Mouse (Mus musculus): ENCODE data around the gene Card14.
A peak's percentile ranks its signal among the peaks of the same experiment; 100 is the strongest.

Gene Card14

DNA sequence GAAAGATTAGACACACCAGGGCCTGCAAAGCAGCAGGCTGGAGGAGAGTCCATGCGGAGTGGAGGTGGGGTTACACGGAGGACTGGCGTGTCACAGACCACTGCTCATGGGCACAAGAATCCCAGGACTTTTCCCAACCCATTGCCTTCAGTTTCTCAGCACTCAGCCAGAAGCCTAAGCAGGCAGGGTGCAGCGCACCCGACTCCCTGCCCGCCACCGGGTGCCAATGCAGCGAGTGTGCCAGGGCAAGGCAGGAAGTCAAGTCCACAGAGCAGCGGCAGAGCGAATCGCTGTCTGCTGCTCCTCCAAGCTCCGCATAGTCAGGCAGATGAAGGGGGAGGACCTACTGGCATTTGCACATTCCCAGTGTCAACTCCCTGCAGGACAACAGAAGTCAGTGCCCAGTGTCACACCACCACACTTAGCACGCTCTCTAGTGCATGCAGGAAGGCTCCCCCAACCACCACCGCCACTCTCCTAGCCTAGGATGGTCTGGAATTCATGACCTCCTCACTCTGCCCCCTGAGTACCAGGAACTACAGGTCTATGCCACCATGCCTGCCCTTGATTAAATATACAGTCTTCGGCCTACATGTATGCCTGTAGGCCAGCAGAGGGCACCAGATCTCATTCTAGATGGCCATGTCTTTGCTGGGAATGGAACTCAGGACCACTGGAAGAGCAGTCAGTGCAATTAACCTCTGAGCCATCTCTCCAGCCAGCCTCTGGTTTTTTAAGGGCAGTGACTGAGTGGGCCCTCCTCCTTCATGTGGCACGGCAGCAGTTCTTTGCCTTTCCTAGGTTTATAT, 2.5 kb upstream of the Card14 start:
- DNase-seq, result peak; percentile 45

DNA sequence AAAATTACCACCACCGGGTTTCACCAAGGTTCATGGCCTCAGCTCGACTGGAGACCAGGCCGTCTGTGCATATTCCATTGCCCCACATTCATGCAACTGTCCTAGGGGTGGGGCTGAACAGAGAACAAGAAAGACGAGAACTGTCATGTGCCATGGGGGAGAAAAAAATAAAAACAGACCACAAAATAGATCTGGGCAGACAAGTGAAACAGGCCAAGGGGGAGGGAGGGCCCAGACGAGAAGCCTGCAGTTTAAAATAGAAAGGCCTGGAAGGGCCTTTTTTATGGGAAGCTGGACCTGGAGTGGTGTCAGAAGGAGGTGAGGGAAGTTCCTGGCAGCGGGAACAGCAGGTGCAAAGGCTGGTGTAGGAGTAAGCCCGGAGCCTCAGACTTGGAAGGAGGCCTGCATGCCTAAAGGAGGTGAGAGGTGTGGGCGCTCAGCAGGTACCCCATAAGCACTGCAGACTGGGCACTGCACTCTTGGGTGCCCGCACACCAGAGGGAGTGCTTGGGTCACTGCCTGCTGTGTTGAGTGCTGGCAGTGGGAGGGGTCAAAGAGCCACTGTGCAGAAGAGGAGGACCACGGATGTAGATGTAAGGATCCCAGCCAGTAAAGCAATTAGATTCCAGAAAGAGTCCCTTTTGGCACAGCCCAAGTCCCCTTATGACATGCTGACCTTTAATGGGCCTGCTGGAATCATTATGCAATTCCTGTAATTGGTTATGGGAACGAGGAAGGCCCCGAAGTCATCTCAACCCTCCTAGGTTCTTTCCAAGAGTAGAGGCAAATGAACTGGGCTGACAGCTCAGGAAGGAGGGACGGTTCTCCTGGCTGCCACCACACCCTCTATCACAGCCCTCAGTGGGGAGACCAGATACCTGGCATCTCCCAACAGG, 558 bp upstream of the Card14 start:
- no peak for DNase-seq

DNA sequence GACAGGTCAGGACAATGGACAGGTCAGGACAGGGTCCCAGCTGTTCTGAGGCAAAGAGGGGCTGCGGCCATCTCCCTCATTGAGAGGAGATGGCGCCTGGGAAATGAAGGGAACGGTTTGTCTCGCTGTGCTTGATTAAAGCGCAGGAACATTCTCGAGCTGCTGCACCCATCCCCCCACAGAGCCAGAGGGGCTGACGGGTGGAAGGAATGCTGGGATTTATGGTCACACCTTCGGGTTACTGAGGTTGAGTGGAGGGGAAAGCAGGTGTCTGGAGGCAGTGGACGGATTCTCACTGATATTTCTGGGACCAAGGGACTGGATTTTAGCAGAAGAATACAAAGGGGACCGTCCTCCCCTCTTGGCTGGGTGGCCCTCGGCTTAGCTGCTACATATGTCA, 348 bp downstream of the Card14 start:
- no peak for DNase-seq

DNA sequence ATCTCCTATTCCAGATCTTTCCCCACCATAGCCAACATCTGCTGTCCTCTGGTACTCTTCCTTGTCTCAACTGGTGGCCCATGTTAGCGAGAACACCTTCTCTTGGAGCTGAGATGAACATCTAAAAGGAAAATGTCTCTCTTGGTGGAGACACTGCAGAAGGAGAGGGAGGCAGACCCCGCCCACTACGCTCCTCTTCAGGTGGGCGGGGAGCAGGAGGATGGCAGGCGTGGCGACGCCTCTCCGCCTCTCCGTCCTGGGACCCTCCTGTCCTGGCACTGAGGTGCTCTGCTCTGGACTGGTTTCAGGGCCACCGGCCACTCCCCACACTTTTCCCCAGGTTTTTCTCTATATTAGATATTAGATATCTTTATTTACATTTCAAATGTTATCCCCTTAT, 3.1 kb downstream of the Card14 start:
- DNase-seq, result no peak

DNA sequence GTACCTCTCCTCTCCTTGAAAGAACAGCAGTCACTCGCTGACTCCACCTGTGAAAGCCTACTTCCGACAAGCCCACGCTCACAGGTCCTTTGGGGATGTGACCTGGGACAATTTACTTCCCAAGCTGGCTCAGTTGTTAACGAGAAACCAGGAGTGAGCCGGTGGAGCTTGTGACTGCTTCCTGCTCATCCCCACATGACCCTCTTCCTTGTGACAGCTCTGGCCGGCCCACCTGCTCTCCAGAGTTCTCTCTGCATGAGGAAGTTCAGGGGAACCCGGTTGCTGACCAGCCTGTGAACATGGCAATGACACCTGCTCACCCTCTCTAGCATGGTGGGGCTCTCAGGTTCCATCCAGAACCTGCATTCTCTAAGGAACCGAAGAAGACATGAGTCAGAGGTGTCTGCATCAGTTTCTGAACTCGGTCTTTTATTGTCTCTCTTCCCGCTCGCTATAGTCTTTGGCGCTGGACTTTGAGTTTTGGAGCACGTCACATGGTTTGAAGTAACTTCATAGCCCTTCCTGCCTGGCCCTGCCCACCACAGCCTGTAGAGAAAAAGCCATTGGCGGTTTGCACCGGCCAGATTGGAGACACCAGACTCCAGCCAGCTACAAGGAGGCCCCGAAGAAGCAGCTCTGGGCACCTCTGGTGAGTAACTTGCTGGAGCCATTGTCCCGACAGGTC, 6.8 kb downstream of the Card14 start:
- no peak for DNase-seq

DNA sequence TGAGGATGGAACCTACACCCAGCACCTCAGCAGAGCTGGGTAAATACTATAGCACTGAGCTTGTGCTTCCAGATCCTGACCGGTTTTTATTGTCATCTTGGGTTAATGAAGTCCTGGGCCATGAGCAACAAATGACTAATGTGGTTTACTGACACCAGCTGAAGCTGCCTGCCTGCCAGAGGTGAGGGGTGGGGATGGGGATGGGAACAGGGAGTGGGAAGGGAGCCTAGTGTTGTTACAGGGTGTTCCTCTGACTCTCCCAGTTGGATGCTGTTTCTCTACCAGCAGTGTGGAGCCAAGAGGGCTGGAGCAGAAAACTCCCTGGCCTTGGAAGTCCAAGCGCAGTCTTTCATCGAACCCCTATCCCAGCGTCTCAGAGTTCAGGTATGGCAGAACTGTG, 9.2 kb downstream of the Card14 start:
- no peak for DNase-seq

DNA sequence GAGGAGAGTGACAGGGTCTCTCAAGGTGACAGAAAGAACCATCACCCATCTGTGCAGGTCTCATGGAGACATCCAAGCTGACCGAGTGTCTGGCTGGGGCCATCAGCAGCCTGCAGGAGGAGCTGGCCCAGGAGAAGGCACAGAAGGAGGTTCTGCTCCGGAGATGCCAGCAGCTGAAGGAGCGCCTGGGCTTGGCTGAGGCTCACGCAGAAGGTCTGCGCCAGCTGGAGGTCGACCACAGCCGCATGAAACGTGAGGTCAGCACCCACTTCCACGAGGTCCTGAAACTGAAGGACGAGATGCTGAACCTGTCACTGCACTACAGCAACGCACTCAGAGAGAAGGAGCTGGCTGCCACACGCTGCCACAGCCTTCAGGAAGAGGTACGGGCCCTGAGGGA, 15.0 kb downstream of the Card14 start:
- DNase-seq, result no peak

DNA sequence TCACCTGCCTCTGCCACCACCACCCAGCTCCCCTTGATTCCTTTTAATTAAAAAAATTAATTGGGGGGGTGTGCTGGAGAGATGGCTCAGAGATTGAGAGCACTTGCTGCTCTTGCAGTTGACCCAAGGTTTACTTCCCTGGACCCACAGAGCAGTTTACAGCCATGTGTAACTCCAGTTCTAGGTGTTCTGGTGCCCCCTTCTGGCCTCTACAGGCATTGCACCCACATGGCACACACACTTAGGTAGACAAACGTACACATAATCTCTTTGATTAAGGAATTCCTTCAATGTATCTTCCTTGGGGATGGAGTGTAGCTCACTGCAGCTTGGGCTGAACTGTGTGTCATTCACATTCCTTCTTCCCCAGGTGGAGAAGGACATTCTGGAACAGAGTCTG, 17.5 kb downstream of the Card14 start:
- no peak for DNase-seq

DNA sequence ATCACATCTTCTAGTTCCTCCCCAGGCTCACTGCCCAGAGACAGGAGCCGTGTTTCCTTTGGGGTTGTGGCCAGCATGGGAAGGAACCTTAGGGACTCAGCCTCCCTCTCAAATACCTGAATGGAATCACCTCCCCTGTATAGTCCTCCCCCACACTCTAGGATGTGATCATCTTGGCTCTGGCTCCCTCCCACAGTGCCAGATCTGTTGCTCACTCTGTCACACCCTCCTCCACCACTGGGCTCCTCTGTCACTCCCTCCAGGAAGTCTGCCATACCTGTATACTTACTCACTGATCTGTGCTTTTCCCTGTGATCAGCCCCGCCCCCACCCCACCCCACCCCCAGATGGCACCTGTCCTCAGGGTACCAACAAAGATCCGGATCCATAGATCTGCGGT, 23.0 kb downstream of the Card14 start:
- DNase-seq, result no peak

DNA sequence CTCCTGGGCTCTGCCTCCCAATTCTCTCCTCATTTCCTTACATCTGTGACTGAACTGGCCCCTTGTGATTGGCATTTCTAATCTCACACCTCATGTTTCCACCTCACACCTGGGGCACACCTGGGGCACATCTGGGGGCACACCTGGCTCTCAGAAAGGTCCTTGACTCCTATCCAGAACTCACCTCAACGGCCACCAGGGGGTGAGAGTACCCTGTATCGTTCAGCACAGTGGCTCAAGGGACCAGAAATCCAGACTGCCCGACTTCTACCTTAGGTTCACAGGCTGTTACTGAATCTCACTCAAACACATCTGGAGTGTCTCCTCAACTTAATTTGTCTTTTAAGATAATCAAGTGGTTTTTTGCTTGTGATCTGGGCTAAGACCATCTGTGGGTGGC, 24.4 kb downstream of the Card14 start:
- DNase-seq, result no peak

DNA sequence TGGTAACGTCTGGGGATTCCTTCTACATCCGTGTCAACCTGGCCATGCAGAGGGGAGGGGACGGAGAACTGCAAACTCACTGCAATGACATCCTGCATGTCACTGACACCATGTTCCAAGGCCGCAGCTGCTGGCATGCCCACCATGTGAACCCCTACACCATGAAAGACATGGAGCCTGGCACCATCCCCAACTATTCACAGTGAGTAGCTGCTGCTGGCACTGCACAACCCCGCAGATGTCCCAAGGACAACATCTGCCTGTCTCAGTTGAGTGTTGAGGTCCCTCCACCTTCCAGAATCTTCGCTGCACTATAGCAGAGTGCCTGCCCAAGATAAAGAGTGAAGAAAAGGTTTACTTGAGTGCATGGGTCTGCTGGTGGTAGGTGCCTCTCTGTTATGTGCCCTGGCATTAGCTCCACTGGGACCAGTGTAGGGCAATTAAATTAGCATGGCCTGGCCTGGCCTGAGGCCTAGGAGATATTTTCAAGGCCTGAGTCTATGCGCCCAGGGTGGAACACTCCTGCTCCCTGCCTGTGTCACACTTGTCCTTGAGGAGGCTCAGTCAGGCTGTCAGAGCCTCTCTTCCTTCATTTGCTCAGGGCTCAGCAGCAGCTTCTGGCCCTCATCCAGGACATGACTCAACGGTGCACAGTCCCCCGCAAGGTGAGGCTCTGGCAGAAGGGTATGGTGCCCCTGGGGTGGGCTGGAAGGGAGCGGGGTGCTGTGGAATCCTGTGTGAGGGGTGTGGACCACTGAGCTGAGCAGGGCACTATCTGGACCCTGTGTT, 30.9 kb downstream of the Card14 start:
- no peak for DNase-seq

DNA sequence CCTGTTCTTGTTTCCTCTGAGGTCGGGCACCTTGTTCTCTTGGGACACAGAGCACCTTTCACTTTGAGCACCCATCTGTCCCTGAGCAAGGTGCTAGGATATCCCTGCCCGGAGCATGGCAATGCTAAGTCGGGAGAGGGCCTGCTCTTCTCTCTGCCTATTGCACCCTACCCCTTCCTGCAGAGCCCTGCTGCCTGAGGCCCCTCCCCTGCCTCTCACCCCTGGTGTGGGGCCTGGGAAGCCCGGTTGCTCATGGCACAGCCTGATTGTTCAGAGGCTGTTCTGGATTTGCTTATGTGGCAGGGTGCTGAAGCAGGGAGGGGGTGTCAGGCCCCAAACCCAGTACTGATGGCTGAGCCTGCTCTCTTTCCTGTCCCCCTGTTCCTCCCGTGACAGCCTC, 31.6 kb downstream of the Card14 start:
- no peak for DNase-seq

DNA sequence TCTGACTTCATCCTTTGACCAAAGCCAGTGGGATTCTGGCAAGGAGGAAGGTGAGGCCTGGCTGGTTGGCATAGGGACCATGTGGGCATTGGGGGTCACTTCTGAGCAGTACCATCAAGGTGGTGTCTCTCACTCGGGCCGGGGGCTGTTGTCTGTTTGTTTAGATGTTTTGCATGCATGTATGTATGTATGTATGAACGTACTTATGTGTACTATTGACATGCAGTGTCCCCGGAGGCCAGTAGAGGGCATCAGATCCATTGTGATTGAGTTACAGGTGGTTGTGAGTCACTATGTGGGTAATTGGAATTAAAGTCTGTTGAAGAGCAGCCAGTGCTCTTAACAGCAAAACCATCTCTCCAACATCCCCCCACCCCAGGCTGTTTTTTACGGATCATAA, 32.1 kb downstream of the Card14 start:
- peak; percentile 83 for DNase-seq

DNA sequence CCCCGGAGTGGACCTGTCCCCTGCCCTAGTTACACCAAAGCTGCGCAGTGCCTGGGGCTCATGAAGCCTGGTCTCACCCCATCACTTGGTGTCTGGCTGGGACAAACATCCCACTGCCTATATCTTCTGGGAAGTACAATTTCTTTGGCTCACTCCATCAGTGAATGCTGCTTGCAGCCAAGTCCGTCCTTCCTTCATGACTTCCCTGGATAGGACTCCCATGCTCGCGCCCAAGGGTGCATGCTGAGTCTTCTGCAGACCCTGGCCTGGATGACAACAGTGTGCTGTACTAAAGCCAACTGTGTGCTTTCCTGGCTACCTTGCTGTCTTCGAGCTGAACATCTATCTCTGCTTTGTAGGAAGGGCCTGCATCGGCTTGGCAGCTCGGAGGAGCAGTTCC, 36.6 kb downstream of the Card14 start:
- no peak for DNase-seq

DNA sequence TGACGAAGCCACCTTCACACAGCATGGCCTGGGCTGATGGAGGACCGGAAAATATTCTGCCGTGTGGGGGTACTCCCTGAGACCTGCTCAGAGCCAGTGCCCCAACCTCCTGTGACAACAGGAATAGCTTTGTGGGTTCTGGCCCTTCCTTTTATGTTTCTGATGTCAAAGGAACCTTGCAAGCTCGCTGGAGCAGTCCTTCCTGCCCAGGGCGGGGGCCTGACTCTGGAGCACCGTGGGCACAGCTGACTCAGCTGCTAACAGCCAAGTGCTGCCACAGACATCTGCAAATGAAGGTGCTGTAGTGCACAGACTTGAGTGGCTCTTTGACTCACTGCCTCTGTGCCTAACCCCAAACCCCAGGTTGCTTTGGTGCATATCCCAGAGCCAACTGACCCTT, 37.3 kb downstream of the Card14 start:
- no peak for DNase-seq

DNA sequence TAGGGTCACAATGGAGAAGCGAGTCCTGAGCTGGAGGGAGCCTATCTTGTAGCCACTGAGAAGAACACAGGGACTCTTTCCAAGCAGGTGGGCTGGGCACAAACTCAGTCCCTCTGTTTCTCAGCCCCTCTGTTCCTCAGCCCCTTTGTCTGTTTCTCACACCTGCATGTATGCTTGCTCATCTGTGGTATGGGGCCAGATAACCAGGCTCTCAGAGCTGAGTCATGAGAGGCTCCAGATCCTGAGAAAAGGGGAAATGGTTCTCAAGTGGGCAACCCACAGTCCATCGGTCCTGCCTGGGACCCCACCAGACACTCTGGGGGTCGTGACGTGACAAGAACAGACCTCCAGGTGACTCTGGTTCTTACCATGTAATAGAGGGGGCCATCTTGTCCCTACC, 39.6 kb downstream of the Card14 start:
- no peak for DNase-seq

DNA sequence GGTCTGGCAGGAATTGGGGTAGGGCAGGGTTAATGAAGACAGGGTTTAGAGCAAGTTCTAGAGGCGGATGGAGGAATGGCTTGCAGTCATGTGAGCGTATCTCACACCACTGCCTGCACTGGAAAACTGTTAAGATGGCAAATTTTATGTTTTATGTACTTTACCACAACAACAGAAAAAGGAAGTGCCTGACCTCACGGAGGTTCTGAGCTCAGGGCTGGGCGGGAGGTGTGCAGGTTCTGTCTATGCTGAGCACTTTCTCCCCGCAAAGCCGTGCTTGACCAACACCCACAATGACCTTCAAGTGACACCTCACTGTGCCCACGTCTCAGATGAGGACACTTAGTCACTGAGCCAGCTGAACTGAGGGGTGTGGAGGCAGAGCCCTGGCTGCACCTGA, 44.5 kb downstream of the Card14 start:
- no peak for DNase-seq

DNA sequence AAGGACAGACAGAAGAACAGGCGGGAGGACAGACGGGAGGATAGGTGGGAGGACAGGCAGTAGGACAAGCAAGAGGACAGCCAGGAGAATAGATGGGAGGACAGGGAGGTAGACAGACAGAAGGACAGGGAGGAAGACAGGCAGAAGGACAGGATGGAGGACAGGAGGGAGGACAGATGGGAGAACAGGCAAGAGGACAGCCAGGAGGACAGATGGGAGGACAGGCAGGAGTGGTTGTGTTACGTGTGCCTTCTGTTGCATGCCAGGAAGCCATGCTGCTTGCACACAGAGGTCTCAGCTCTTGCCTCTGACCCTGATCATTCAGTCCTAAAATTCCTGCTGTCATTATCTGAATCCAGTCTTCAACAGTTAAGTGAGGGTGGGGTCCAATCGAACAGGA, 46.4 kb downstream of the Card14 start:
- DNase-seq, result no peak

DNA sequence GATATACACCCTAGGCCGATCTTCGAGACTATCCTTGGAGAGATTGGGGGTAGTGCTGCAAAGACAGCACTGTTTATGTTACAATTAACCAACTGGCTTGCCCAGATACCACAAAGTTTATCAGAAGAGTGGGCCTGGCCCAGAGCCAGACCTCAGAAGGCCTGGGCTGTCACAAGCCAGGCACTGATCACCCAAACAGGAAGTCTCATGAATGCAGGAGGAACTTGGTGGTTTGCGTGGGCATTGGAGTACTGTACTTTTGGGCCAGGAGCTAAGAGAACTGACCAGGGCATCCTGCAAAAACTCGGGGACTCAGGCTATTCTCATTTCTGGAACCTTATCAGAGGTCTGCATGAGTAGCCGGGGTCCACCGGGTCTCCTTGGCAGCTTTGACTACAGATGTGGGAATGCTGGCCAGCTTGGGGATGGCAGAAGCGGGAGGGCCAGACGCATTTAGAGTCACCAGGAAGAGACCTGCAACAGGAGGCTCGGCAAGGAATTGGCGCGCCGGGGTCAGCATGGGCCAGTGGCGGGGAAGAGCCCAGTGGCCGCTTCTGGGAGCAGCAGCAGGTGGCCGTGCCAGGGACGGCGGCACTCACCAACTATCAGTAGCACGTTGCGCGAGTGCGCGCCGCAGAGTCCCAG, 47.4 kb downstream of the Card14 start:
- DNase-seq, result peak; percentile 36

DNA sequence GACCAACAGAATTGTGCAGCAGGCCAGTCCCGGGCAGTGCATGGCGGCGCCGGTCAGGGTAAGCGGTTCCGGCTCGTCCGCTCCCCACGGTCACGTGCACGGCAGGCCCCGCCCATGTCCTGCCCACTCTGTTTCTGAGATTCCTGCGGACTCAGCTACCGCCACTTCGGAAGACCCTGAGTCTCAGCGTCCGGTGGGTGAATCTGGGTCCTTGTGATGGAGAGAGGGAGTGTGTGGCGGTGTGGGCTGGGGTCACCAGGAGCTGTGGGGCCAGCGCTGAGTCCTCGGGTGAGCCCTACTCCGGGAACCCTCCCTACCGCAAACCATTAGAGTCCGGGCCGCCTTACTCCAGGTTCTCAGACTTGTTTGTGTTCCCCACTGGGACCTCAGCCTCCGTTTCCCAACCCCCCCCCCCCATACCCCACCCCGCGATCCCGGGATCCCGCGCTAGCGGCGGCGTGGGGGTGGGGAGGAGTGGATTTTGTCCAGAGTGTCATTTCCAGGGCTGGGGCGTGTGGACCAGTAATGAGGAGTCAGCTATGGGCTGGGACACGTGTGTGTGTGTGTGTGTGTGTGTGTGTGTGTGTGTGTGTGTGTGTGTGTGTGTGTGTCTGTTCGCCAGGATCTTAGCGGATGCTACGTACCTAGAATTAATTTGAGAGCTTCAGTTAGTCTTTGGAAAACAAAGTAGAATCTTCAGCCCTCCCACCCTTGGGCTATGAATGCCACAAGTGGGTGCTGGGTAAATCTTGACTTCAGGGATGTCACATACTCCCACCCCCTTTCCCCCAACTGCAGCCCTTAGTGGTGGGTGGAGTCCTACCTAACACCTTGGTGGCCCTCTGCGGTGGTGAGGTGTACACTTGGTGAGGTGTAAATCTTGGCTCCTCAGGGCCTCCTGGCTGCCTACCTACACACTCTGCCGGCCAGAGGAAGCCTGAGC, 48.1 kb downstream of the Card14 start, which contains the start of the genes Sgsh and Slc26a11:
Sgsh (minus strand) TSS at position 94 of the 943 bp plus-strand sequence.
Slc26a11 (plus strand) TSS at position 115 of the 943 bp plus-strand sequence.
- DNase-seq, result peak; percentile 77

DNA sequence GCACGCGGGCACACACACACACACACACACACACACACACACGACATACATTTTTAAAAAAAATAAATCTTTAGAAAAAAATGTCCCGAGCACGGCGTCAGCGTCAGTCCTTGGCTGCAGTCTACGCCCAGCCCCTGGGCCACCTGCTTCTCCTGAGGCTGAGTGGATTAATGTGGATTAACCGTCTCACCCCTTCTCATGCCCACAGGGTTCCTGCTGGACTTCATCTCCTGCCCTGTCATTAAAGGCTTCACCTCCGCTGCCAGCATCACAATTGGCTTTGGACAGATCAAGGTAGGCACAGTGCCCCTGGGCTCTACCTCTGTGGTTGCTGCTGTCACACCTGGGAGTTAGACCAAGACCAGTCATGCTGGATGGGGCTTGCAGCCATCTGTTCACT, 51.5 kb downstream of the Card14 start:
- DNase-seq, result no peak
